Mouse (Mus musculus) heart, postnatal 0 days (tissue): ENCODE measurements at regions not wholly inside any gene's neighbourhood (a gene's known extent, or its start where the extent isn't known, plus 50 kb on each side); places are given as distances from the start of the nearest gene placed in this dataset.

Experiments
- ATAC-seq: fragments of 200-750 bp; cut with Nextera tagmentation; 2 replicates; pipeline ENCODE4 v1.8.0; 2017; ENCODE audit warnings: low read depth, moderate number of reproducible peaks, moderate library complexity; ENCODE audit not compliant: insufficient read depth
- DNase-seq: peaks from one replicate; pipeline ENCODE4 v3.0.0-alpha.2; 2016; ENCODE audit warnings: low spot score
- H3K27ac ChIP-seq: fragments of 300-500 bp; sonication (generic); 2 replicates; pipeline ENCODE4 v1.5.1; 2014; ENCODE audit warnings: low read depth, mild to moderate bottlenecking
- H3K27me3 ChIP-seq: fragments of 300-500 bp; sonication (generic); 2 replicates; pipeline ENCODE4 v1.6.1; 2014; ENCODE audit warnings: low read length, mixed read lengths; ENCODE audit not compliant: control insufficient read depth, insufficient read depth
- H3K36me3 ChIP-seq: fragments of 300-500 bp; sonication (generic); replicated peaks from 2 replicates; pipeline ENCODE4 v1.6.1; 2014; ENCODE audit warnings: low read length, mixed read lengths; ENCODE audit not compliant: control insufficient read depth, insufficient read depth
- H3K4me1 ChIP-seq: fragments of 300-500 bp; sonication (generic); 2 replicates; pipeline ENCODE4 v1.6.1; 2014; ENCODE audit warnings: antibody characterized with exemption; ENCODE audit not compliant: control insufficient read depth, insufficient read depth
- H3K4me2 ChIP-seq: fragments of 300-500 bp; sonication (generic); 2 replicates; pipeline ENCODE4 v1.6.1; 2014; ENCODE audit warnings: low read depth, mild to moderate bottlenecking, low read length, moderate library complexity
- H3K4me3 ChIP-seq: fragments of 300-500 bp; sonication (generic); 2 replicates; pipeline ENCODE4 v1.5.1; 2014; ENCODE audit warnings: low read depth, low read length
- H3K9ac ChIP-seq: fragments of 300-500 bp; sonication (generic); replicated peaks from 2 replicates; pipeline ENCODE4 v1.6.1; 2014; ENCODE audit warnings: low read depth, low read length, mixed read lengths
- H3K9me3 ChIP-seq: fragments of 300-500 bp; sonication (generic); replicated peaks from 2 replicates; pipeline ENCODE4 v1.6.1; 2016; ENCODE audit warnings: low read length; ENCODE audit not compliant: control insufficient read depth
- CTCF ChIP-seq: IDR thresholded peaks from 2 replicates; pipeline ENCODE4 v1.5.1; 2016; ENCODE audit warnings: antibody characterized with exemption, control low read depth, low read depth
- EP300 ChIP-seq: IDR thresholded peaks from 2 replicates; pipeline ENCODE4 v1.6.1; 2016; ENCODE audit warnings: antibody characterized with exemption, low read depth
- WGBS: fragments of 180-500 bp; shearing (Covaris S2); extraction: QIAGEN DNeasy Blood & Tissue Kit; methylation state at CpG from one replicate; pipeline ENCODE4 v1.1.7; 2014; 5-methylcytosine and 5-hydroxymethylcytosine counted together

DNA sequence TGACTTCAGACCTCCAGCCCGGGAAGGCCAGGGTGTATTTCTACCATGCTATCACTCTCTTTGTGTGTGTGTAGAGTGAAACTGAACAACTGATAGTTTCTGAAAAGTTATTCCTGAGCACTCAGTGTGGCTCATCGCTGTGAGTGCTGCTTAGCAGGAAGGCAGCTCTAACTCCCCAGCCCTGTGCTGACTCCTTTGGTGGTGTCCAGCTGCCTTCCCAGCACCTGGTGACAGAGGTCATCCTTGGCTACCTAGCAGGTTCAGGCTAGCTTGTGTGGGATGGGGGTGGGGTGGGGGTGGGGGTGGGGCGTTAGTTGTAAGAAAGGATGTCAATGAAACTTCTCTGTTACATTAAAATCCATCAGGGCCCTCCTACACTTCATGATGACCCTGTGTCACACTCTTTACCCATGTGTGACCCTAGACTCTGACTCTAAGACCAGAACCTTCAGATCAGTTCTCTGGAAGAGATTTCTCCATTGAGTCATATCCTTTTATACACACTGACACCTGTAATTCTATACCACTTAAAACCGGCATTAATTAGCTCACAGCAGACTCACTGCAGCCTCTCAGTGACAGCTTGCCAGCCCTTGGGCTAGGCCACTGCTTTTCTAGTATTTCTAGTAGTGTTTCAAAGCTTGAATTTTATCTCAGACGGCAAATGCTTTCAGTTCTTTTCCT is 78.1 kb upstream of the Zfp644 start:
- TF ChIP-seq EP300 (no peak), CTCF (no peak)
- no peak overlapping the region for H3K4me2 ChIP-seq
- no peak overlapping the region for H3K27ac ChIP-seq
- no peaks in the 10 kb centered on the region for H3K27me3 ChIP-seq
- H3K4me1 ChIP-seq = no peaks in the 10 kb centered on the region
- H3K9me3 ChIP-seq = no peaks in the 10 kb centered on the region
- ATAC-seq (no peak), DNase-seq (no peak)
- WGBS = 60% methylated on average over 5 of the region's 5 CpGs
- no peak overlapping the region for H3K9ac ChIP-seq
- no peaks in the 10 kb centered on the region for H3K36me3 ChIP-seq
- H3K4me3 ChIP-seq = no peak overlapping the region

- 63% methylated on average over 3 of the region's 3 CpGs for WGBS
- ATAC-seq = no peak
- TF ChIP-seq EP300 = no peak
- no peak for TF ChIP-seq CTCF
Measured at GRCm38 (mm10) chr5:106773201-106773934, 76.3 kb upstream of the Zfp644 start.

DNA sequence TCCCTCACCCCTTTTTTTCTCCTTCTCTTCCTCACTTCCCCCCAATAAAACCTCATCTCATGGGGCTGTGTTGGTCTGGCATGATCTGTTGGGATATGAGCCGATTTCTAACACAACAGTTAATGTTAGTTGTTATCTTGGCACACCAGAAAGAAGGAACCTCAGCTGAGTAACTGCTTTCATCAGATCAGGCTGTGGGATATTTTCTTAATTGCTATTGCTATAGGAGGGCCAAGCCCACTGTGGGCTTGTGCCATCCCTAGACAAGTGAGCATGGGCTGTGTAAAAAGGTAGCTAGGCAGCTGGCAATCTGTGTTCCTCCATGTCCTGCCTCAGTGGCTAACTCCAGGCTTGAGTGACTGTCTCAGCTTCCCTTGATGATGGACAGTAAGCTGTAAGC is 73.9 kb upstream of the Zfp644 start:
- WGBS = 54% methylated on average over 1 of the region's 1 CpGs
- TF ChIP-seq CTCF = no peak
- no peak for TF ChIP-seq EP300
- Histone ChIP-seq H3K9ac (no peak overlapping the region), H3K9me3 (no peaks in the 10 kb centered on the region), H3K4me1 (no peaks in the 10 kb centered on the region), H3K4me2 (no peak overlapping the region), H3K36me3 (no peaks in the 10 kb centered on the region), H3K27ac (no peak overlapping the region), H3K27me3 (no peaks in the 10 kb centered on the region), H3K4me3 (no peak overlapping the region)
- DNase-seq = no peak
- no peak for ATAC-seq

More at GRCm38 (mm10) chr5:106773201-106773934, 76.3 kb upstream of the Zfp644 start:
- Histone ChIP-seq H3K36me3 (no peaks in the 10 kb centered on the region), H3K4me3 (no peak overlapping the region), H3K9me3 (no peaks in the 10 kb centered on the region), H3K4me2 (no peak overlapping the region), H3K9ac (no peak overlapping the region), H3K27ac (no peak overlapping the region), H3K4me1 (no peaks in the 10 kb centered on the region), H3K27me3 (no peaks in the 10 kb centered on the region)
- no peak for DNase-seq

GRCm38 (mm10) chr5:106765335-106765734 is 68.2 kb upstream of the Zfp644 start:
- WGBS = 76% methylated on average over 3 of the region's 3 CpGs
- H3K36me3 ChIP-seq = no peaks in the 10 kb centered on the region

GRCm38 (mm10) chr5:106763283-106763682 is 66.2 kb upstream of the Zfp644 start:
- H3K4me3 ChIP-seq = no peak overlapping the region
- peaks cover 6% of the 10 kb centered on the region for H3K27me3 ChIP-seq
- ATAC-seq = no peak
- H3K4me1 ChIP-seq = no peaks in the 10 kb centered on the region
- TF ChIP-seq CTCF = no peak
- no peak for TF ChIP-seq EP300
- DNase-seq = no peak
- H3K9me3 ChIP-seq = no peaks in the 10 kb centered on the region
- H3K4me2 ChIP-seq = no peak overlapping the region
- H3K9ac ChIP-seq = no peak overlapping the region
- H3K27ac ChIP-seq = no peak overlapping the region
- H3K36me3 ChIP-seq = no peaks in the 10 kb centered on the region
- WGBS = 42% methylated on average over 3 of the region's 3 CpGs

More at GRCm38 (mm10) chr5:106765335-106765734, 68.2 kb upstream of the Zfp644 start:
- H3K9ac ChIP-seq = no peak overlapping the region
- no peaks in the 10 kb centered on the region for H3K27me3 ChIP-seq
- H3K4me3 ChIP-seq = no peak overlapping the region
- no peaks in the 10 kb centered on the region for H3K4me1 ChIP-seq
- ATAC-seq (no peak), DNase-seq (no peak)
- no peak overlapping the region for H3K4me2 ChIP-seq
- H3K9me3 ChIP-seq = no peaks in the 10 kb centered on the region
- TF ChIP-seq CTCF (no peak), EP300 (no peak)
- no peak overlapping the region for H3K27ac ChIP-seq
